Mouse (Mus musculus): Measurements from ENCODE around the gene Oaz3.

Oaz3 gene

GRCm38 (mm10) chr3:94387391-94387790 lies 56.3 kb downstream of the Oaz3 start:
- no peak for DNase-seq (ENCODE audit: low read depth, low spot score)

GRCm38 (mm10) chr3:94386671-94387070 lies 57.0 kb downstream of the Oaz3 start:
- DNase-seq (ENCODE audit: low read depth, low spot score): no peak

GRCm38 (mm10) chr3:94383476-94383875 lies 60.2 kb downstream of the Oaz3 start:
- DNase-seq (ENCODE audit: low read depth, low spot score): no peak
